Mouse (Mus musculus): ENCODE results near the gene Mta3. TPM values are rescaled to one million over a fixed set of nuclear protein-coding genes. Genes with fewer than 3 reads are reported as not detected.

The Mta3 gene
- total and polyA plus RNA-seq, 3 experiments: 31.1 to 67.6 (median 39.2) TPM

DNA sequence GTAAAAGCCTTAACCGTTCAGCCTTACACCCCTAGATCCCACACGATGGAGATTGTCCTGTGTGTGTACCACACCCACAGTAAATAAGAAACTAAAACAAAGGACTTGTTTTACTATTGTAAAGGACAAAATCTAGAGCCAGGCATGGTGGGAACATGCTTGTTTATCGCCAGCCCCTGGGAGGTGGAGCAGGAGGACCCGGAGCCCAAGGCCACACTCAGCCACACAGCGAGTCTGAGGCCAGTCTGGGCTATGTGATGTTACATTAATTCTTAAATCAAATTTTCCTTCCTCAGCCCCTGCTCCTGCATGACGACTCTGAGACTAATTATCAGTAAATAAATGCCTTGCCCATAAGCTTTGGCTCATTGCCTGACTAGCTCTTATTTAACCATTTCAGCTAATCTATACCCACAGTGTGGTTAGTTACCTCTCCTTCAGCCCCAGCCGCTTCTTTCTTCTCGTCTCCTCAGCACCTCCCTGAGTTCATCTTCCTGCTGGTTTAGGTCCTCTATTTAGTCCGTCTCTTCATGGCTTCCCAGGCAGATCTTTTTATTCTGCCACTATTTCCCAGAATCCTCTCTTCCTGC is 71.6 kb downstream of the Mta3 start:
- TF ChIP-seq ZKSCAN1 (IDR thresholded peaks at IDR 0.05; ENCODE audit: borderline replicate concordance, low read depth, low read length): no peak
- TF ChIP-seq E2F4 (IDR thresholded peaks at IDR 0.05; ENCODE audit: insufficient replicate concordance, low read depth, low read length): no peak
- TF ChIP-seq MEF2A (IDR thresholded peaks at IDR 0.05; ENCODE audit: borderline replicate concordance, low read depth, low read length): no peak
- Histone ChIP-seq H3K4me2 (ENCODE audit: insufficient read depth, low read depth, poor library complexity, severe bottlenecking) (no peak overlapping the region), H3K27ac (ENCODE audit: insufficient read depth, low read depth) (no peak overlapping the region), H3K36me3 (replicated peaks in 1 of 2; ENCODE audit: control insufficient read depth in 1 of 2, insufficient read depth in 1 of 2, low read length in 1 of 2) (peaks cover 14 to 78% of the 10 kb centered on the region in 2 experiments), H3K4me1 (ENCODE audit: control insufficient read depth in 1 of 2, insufficient read depth in 2 of 2) (no peaks in the 10 kb centered on the region), H3K79me2 (replicated peaks; ENCODE audit: control insufficient read depth, extremely low read depth, insufficient read depth, poor library complexity, severe bottlenecking) (no peaks in the 10 kb centered on the region), H3K4me3 (replicated peaks in 1 of 3; ENCODE audit: low read depth in 2 of 3, low read length in 2 of 3, poor library complexity in 1 of 3) (no peak overlapping the region), H3K9me3 (replicated peaks; ENCODE audit: low read length) (no peaks in the 10 kb centered on the region), H3K27me3 (replicated peaks) (no peaks in the 10 kb centered on the region), H3K9ac (ENCODE audit: insufficient read depth, low read depth) (no peak overlapping the region)
- in situ Hi-C loops (cut with MboI; ENCODE audit: low pct_ligation_motif_present, low pct_unique_long_range_greater_than_20kb, low sequenced_read_pairs) (no loop called here), dilution Hi-C loops (cut with MboI; ENCODE audit: extremely low pct_ligation_motif_present, extremely low pct_unique_long_range_greater_than_20kb, low sequenced_read_pairs) (no loop called here)
- no peak for DNase-seq (ENCODE audit: extremely low read depth)

DNA sequence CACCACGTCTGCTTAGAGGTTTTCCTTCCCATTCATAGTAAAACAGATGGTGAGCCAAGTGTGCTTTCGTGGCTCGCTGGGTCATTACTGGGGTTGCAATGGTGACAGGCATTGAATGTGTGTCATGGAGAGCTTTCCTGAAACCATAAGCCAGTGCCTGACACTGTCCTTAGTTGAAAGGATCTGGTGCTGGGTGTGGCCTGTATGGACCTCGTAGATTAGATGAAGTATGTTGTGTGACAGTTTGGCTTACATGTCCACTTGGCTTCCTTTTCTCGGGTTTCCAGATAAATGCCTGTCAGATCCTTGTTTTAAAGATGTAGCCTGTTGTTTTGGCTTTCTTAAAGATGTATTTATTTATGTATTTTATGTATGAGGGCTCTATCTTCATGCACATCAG is 74.3 kb downstream of the Mta3 start:
- Histone ChIP-seq H3K4me2 (ENCODE audit: insufficient read depth, low read depth, poor library complexity, severe bottlenecking) (no peak overlapping the region), H3K27ac (ENCODE audit: insufficient read depth, low read depth) (no peak overlapping the region), H3K36me3 (replicated peaks in 1 of 2; ENCODE audit: control insufficient read depth in 1 of 2, insufficient read depth in 1 of 2, low read length in 1 of 2) (peaks cover 24 to 77% of the 10 kb centered on the region in 2 experiments), H3K9me3 (replicated peaks; ENCODE audit: low read length) (no peaks in the 10 kb centered on the region), H3K4me1 (ENCODE audit: control insufficient read depth in 1 of 2, insufficient read depth in 2 of 2) (no peaks in the 10 kb centered on the region), H3K27me3 (replicated peaks) (no peaks in the 10 kb centered on the region), H3K4me3 (replicated peaks in 1 of 3; ENCODE audit: low read depth in 2 of 3, low read length in 2 of 3, poor library complexity in 1 of 3) (no peak overlapping the region), H3K79me2 (replicated peaks; ENCODE audit: control insufficient read depth, extremely low read depth, insufficient read depth, poor library complexity, severe bottlenecking) (no peaks in the 10 kb centered on the region), H3K9ac (ENCODE audit: insufficient read depth, low read depth) (no peak overlapping the region)
- in situ Hi-C loops (cut with MboI; ENCODE audit: low pct_ligation_motif_present, low pct_unique_long_range_greater_than_20kb, low sequenced_read_pairs): no loop called here
- dilution Hi-C loops (cut with MboI; ENCODE audit: extremely low pct_ligation_motif_present, extremely low pct_unique_long_range_greater_than_20kb, low sequenced_read_pairs): no loop called here
- no peak for TF ChIP-seq POLR2A (IDR thresholded peaks at IDR 0.05; ENCODE audit: low read depth, low read length)
- no peak for TF ChIP-seq ZNF384 (IDR thresholded peaks at IDR 0.05; ENCODE audit: low read depth, low read length)
- no peak for TF ChIP-seq ZKSCAN1 (IDR thresholded peaks at IDR 0.05; ENCODE audit: borderline replicate concordance, low read depth, low read length)
- TF ChIP-seq ZC3H11A (IDR thresholded peaks at IDR 0.05; ENCODE audit: low read depth, low read length): no peak
- no peak for TF ChIP-seq RCOR1 (conservative IDR thresholded peaks at IDR 0.05; ENCODE audit: low read depth, low read length)
- TF ChIP-seq BHLHE40 (IDR thresholded peaks at IDR 0.05; ENCODE audit: low read depth, low read length): no peak
- no peak for TF ChIP-seq PAX5 (IDR thresholded peaks at IDR 0.05; ENCODE audit: low read length)
- TF ChIP-seq MAFK (IDR thresholded peaks at IDR 0.05; ENCODE audit: insufficient replicate concordance, low read length): no peak
- no peak for TF ChIP-seq EP300 (IDR thresholded peaks at IDR 0.05; ENCODE audit: low read length)
- TF ChIP-seq MAZ (IDR thresholded peaks at IDR 0.05; ENCODE audit: low read depth, low read length): no peak
- no peak for TF ChIP-seq IRF4 (IDR thresholded peaks at IDR 0.05; ENCODE audit: low read depth, low read length)
- TF ChIP-seq MAX (IDR thresholded peaks at IDR 0.05; ENCODE audit: low read length): no peak
- TF ChIP-seq ZMIZ1 (IDR thresholded peaks at IDR 0.05; ENCODE audit: low read depth, low read length): no peak
- no peak for TF ChIP-seq RAD21 (IDR thresholded peaks at IDR 0.05; ENCODE audit: low read depth, low read length)
- no peak for TF ChIP-seq JUND (conservative IDR thresholded peaks at IDR 0.05; ENCODE audit: low read depth, low read length)
- no peak for TF ChIP-seq E2F4 (IDR thresholded peaks at IDR 0.05; ENCODE audit: insufficient replicate concordance, low read depth, low read length)
- DNase-seq (ENCODE audit: extremely low read depth): no peak
